Comparison of ENCODE assay signal across 20 mouse cellular contexts in the genomic region with DNA sequence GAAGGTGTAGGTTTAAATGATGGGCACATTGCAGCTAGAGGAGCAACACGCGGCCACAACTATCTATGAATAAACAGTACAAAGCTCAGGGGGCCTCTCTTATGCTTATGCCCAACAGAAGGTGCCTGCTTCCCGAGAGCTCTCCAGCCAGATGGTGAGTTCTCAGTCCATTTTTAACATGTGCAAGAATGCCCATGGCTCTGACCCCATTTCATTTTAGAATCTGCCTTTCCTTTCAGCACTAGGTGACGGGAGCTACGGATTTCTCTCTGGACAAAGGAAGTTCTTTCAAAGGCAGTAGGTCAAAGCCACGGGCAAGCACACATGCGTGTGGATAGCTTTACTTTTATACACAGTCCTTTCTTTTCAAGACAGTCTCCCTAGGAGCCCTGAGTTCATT.
DNase-seq lines count a peak whose midpoint lies in the region; ATAC-seq lines count a peak whose summit lies in the region.
"Had no signal": no experiment of that assay in that cellular context is flagged by ENCODE, and none has a peak within 500 bp of the region (broad histone marks: within the 10 kb centered on the region; RNA-seq: fewer than 3 reads in every experiment).

No protein-coding gene starts in this region.

- no peaks in the 10 kb centered on the region for H3K9me3 ChIP-seq in forebrain, embryonic 15.5 days
- no peaks in the 10 kb centered on the region for H3K9me3 ChIP-seq in forebrain, embryonic 12.5 days
- H3K9me3 ChIP-seq: embryonic facial prominence, embryonic 15.5 days; heart, embryonic 13.5 days; neural tube, embryonic 13.5 days had no signal

- no peak overlapping the region for H3K27ac ChIP-seq in forebrain, embryonic 15.5 days (replicated peaks)
- no peak overlapping the region for H3K27ac ChIP-seq in forebrain, embryonic 12.5 days
- H3K27ac ChIP-seq: embryonic facial prominence, embryonic 15.5 days; heart, embryonic 13.5 days; neural tube, embryonic 13.5 days; stomach, postnatal 0 days had no signal

- 0 out of 2 replicates have a peak, but pooled peaks cover 5% of the 10 kb centered on the region for H3K4me1 ChIP-seq in forebrain, embryonic 15.5 days
- H3K4me1 ChIP-seq in forebrain, embryonic 12.5 days: no peaks in the 10 kb centered on the region
- H3K4me1 ChIP-seq: embryonic facial prominence, embryonic 15.5 days; heart, embryonic 13.5 days; neural tube, embryonic 13.5 days had no signal

- WGBS in forebrain, embryonic 15.5 days: 57% methylated on average over 7 of the region's 7 CpGs
- 52% methylated on average over 7 of the region's 7 CpGs for WGBS in forebrain, embryonic 12.5 days

- H3K9ac ChIP-seq in forebrain, embryonic 15.5 days (replicated peaks): no peak overlapping the region
- H3K9ac ChIP-seq in forebrain, embryonic 12.5 days: no peak overlapping the region
- H3K9ac ChIP-seq: embryonic facial prominence, embryonic 15.5 days; heart, embryonic 13.5 days; neural tube, embryonic 13.5 days had no signal

- intact Hi-C loops in left cerebral cortex, postnatal 36 days (cut with DNase I): no loop called here
- intact Hi-C loops in left cerebral cortex, postnatal 4 days (cut with DNase I): no loop called here

- ATAC-seq in forebrain, embryonic 15.5 days (replicated peaks): peak; percentile 41; the same call in 1 of the 2 replicates
- ATAC-seq in forebrain, embryonic 12.5 days (ENCODE audit: low FRiP score): no peak

- no peak overlapping the region for H3K4me3 ChIP-seq in forebrain, embryonic 15.5 days
- H3K4me3 ChIP-seq in forebrain, embryonic 12.5 days (replicated peaks): no peak overlapping the region
- H3K4me3 ChIP-seq: embryonic facial prominence, embryonic 15.5 days; heart, embryonic 13.5 days; neural tube, embryonic 13.5 days had no signal

- peak; percentile 13 to 15 for DNase-seq in left cerebral cortex, postnatal 36 days (ENCODE audit: low spot score in 2 of 2)
- no peak for DNase-seq in left cerebral cortex, postnatal 4 days
- peak; percentile 95 for DNase-seq in brain, adult 2 months (ENCODE audit: low read depth, low spot score)
- peak; percentile 62 to 72 for DNase-seq in cerebellum, postnatal 10 days
- DNase-seq in adipocyte (ENCODE audit: low spot score): no peak
- DNase-seq in urinary bladder, postnatal 14 days (ENCODE audit: low spot score): no peak
- DNase-seq: gastrocnemius, postnatal 36 days; heart, postnatal 4 days; kidney, adult 8-10 months; kidney, postnatal 4 days; layer of hippocampus, postnatal 36 days; lung, adult 2 months; lung, postnatal 4 days; thymus, postnatal 36 days had no signal

- H3K4me2 ChIP-seq in forebrain, embryonic 15.5 days (replicated peaks): no peak overlapping the region
- no peak overlapping the region for H3K4me2 ChIP-seq in forebrain, embryonic 12.5 days
- H3K4me2 ChIP-seq: embryonic facial prominence, embryonic 15.5 days; heart, embryonic 13.5 days; neural tube, embryonic 13.5 days had no signal

- H3K36me3 ChIP-seq in forebrain, embryonic 15.5 days: no peaks in the 10 kb centered on the region
- H3K36me3 ChIP-seq in forebrain, embryonic 12.5 days (replicated peaks): no peaks in the 10 kb centered on the region
- H3K36me3 ChIP-seq: embryonic facial prominence, embryonic 15.5 days; heart, embryonic 13.5 days; neural tube, embryonic 13.5 days had no signal

- H3K27me3 ChIP-seq in forebrain, embryonic 15.5 days: no peaks in the 10 kb centered on the region
- H3K27me3 ChIP-seq in forebrain, embryonic 12.5 days: no peaks in the 10 kb centered on the region
- H3K27me3 ChIP-seq: embryonic facial prominence, embryonic 15.5 days; heart, embryonic 13.5 days; neural tube, embryonic 13.5 days had no signal

Comparison
In these comparisons a context has a peak if more than half of its experiments do, and no peak if none do; other contexts are left out.
1. DNase-seq: peak in left cerebral cortex, postnatal 36 days (2 of 2), brain, adult 2 months (single experiment) and cerebellum, postnatal 10 days (2 of 2); none in left cerebral cortex, postnatal 4 days (single experiment), adipocyte (single experiment) and urinary bladder, postnatal 14 days (single experiment).